Mouse (Mus musculus): Measurements from ENCODE around the gene D17Wsu92e. TPM values are rescaled to one million over a fixed set of nuclear protein-coding genes. Genes with fewer than 3 reads are reported as not detected.

The D17Wsu92e gene
- polyA plus RNA-seq, 1 experiment from 2014 or later = 11.4 TPM

DNA sequence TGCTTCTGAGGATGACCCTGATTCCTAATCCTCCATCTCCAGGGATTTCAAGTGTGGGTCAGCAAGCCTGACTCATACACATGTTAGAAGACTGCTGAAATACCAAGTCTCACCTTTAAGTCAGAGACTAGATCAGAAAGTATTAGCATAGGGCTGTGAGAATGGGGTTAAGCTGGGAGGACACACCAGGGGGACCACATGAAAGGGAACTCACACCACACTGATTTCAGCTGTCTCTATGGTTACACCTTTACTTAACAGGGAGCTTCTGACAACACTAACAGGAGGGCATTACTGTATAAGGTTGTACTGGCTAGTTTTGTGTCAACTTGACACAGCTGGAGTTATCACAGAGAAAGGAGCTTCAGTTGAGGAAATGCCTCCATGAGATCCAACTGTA is 5.8 kb downstream of the D17Wsu92e start:
- Histone ChIP-seq H3K4me1 (peaks cover 19% of the 10 kb centered on the region), H3K4me2 (no peak overlapping the region), H3K4me3 (no peak overlapping the region), H3K9ac (no peak overlapping the region), H3K27ac (no peak overlapping the region), H3K36me3 (replicated peaks) (no peaks in the 10 kb centered on the region), H3K27me3 (replicated peaks) (no peaks in the 10 kb centered on the region), H3K9me3 (no peaks in the 10 kb centered on the region)
- no peak for ATAC-seq (replicated peaks)

- ATAC-seq (replicated peaks) = no peak
- 78% methylated on average over 3 of the region's 3 CpGs for WGBS
- Histone ChIP-seq H3K27me3 (replicated peaks) (no peaks in the 10 kb centered on the region), H3K4me1 (no peaks in the 10 kb centered on the region), H3K36me3 (replicated peaks) (no peaks in the 10 kb centered on the region), H3K27ac (no peak overlapping the region), H3K4me3 (no peak overlapping the region), H3K4me2 (no peak overlapping the region), H3K9ac (no peak overlapping the region), H3K9me3 (no peaks in the 10 kb centered on the region)
These were observed 8.5 kb downstream of the D17Wsu92e start for GRCm38 (mm10) chr17:27811980-27812379.

GRCm38 (mm10) chr17:27810569-27811331 is 9.7 kb downstream of the D17Wsu92e start:
- no peak overlapping the region for H3K27ac ChIP-seq
- no peaks in the 10 kb centered on the region for H3K4me1 ChIP-seq
- WGBS = 94% methylated on average over 16 of the region's 16 CpGs
- no peak for ATAC-seq (replicated peaks)
- no peaks in the 10 kb centered on the region for H3K9me3 ChIP-seq
- H3K36me3 ChIP-seq (replicated peaks) = no peaks in the 10 kb centered on the region
- no peak overlapping the region for H3K4me3 ChIP-seq
- H3K9ac ChIP-seq = no peak overlapping the region
- no peak overlapping the region for H3K4me2 ChIP-seq
- H3K27me3 ChIP-seq (replicated peaks) = no peaks in the 10 kb centered on the region

- Histone ChIP-seq H3K9me3 (no peaks in the 10 kb centered on the region), H3K36me3 (replicated peaks) (no peaks in the 10 kb centered on the region), H3K27me3 (replicated peaks) (no peaks in the 10 kb centered on the region), H3K9ac (no peak overlapping the region), H3K4me2 (no peak overlapping the region), H3K4me3 (no peak overlapping the region), H3K4me1 (no peaks in the 10 kb centered on the region), H3K27ac (no peak overlapping the region)
- WGBS = 91% methylated on average over 2 of the region's 2 CpGs
- ATAC-seq (replicated peaks) = no peak
These were observed 12.8 kb downstream of the D17Wsu92e start for GRCm38 (mm10) chr17:27807542-27808078.

DNA sequence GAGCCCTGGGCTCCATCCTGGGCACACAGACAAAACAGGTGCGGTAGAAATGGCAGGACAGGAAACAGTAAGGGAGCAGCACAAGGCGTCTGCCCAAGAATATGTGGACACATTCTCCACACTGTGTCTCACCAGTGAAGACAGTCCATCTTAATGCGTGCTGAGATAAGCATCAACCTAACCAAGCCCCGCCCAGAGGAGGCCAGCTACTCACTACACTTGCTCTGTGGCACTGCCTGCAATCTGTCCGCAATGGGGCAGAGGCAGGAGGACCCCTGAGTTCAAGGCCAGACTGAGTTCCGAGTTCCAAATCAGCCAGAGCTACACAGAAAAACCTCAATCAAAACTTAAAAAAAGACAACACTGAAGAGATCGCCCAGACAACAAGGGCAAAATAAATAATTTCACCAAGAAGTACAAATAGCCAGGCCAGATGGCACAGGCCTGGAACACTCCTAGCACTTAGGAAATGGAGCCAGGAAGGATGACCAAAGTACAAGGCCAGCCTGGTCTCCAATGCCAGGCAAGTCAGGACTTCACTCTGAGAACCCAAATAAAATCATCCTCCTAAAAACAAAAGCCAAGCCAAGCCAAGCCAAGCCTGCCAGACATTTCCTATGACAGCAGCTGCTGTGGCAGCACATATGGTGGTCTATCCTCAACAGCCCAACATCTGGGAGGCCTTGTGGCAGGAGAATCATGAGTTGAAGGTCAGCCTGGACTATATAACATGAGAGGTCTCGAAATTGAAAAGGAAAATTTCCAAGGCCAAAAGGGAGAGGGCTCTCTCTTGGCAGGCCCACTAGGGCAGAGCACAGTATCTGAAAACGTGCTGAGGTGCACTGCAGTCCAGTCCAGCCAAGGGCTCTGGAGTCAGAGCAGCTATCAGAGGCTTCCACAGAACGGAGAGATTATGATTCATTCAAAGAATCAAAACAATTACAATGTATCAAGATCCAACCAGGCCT is 15.4 kb downstream of the D17Wsu92e start:
- Histone ChIP-seq H3K27ac (no peak overlapping the region), H3K4me1 (peaks cover 7% of the 10 kb centered on the region), H3K4me3 (no peak overlapping the region), H3K9ac (no peak overlapping the region), H3K4me2 (no peak overlapping the region), H3K27me3 (replicated peaks) (no peaks in the 10 kb centered on the region), H3K9me3 (no peaks in the 10 kb centered on the region), H3K36me3 (replicated peaks) (no peaks in the 10 kb centered on the region)
- ATAC-seq (replicated peaks) = no peak
- WGBS = 87% methylated on average over 10 of the region's 10 CpGs

DNA sequence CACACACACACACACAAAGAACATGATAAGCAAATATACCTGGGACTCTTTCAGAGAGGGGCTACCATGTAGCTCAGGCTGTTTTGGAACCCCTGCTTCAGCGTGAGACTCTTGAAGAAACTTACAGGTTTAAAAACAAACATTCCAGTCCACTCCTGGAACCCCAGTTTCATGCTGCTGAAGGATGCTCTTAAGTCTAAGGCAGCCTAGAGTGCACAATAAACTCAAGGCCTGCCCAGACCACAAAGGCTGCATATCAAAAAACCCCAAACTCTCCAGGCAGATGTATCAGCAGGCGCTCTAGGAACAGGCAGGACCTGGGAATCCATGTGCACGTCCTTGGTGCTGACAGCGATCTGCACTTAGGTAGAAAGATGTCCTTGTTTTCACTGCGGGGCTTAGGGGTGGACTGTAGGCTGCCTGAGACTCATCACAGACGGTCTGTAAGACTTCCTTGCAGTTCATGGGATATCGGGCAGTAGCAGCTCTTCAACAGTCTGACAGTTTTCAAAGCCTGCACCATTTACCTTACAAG is 16.2 kb downstream of the D17Wsu92e start:
- no peaks in the 10 kb centered on the region for H3K9me3 ChIP-seq
- H3K36me3 ChIP-seq (replicated peaks) = no peaks in the 10 kb centered on the region
- H3K4me1 ChIP-seq = peaks cover 13% of the 10 kb centered on the region
- H3K27me3 ChIP-seq (replicated peaks) = no peaks in the 10 kb centered on the region
- no peak overlapping the region for H3K4me2 ChIP-seq
- ATAC-seq (replicated peaks) = no peak
- no peak overlapping the region for H3K4me3 ChIP-seq
- no peak overlapping the region for H3K9ac ChIP-seq
- H3K27ac ChIP-seq = no peak overlapping the region
- WGBS = 86% methylated on average over 7 of the region's 7 CpGs

DNA sequence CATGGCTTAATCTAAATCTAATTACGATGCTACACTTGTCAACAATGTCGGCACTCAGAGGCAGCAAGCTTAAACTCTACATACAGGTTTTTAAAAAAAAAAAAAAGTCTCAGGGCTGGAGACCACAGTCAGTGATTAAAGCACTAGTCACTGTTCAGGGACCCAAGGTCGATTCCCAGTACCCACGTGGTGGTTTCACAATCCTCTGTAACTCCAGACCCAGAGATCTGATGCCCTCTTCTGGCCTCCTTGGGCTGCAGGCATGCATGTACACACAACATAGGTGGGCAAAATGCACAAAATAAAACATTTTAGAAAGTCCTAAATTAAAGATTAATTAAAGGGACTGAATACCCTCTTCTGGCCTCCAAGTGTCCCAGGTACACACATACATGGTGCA is 16.7 kb downstream of the D17Wsu92e start:
- no peak overlapping the region for H3K4me3 ChIP-seq
- H3K27me3 ChIP-seq (replicated peaks) = no peaks in the 10 kb centered on the region
- no peaks in the 10 kb centered on the region for H3K36me3 ChIP-seq (replicated peaks)
- H3K4me1 ChIP-seq = peaks cover 13% of the 10 kb centered on the region
- H3K27ac ChIP-seq = no peak overlapping the region
- WGBS = 76% methylated on average over 4 of the region's 4 CpGs
- ATAC-seq (replicated peaks) = no peak
- no peaks in the 10 kb centered on the region for H3K9me3 ChIP-seq
- no peak overlapping the region for H3K4me2 ChIP-seq
- no peak overlapping the region for H3K9ac ChIP-seq

DNA sequence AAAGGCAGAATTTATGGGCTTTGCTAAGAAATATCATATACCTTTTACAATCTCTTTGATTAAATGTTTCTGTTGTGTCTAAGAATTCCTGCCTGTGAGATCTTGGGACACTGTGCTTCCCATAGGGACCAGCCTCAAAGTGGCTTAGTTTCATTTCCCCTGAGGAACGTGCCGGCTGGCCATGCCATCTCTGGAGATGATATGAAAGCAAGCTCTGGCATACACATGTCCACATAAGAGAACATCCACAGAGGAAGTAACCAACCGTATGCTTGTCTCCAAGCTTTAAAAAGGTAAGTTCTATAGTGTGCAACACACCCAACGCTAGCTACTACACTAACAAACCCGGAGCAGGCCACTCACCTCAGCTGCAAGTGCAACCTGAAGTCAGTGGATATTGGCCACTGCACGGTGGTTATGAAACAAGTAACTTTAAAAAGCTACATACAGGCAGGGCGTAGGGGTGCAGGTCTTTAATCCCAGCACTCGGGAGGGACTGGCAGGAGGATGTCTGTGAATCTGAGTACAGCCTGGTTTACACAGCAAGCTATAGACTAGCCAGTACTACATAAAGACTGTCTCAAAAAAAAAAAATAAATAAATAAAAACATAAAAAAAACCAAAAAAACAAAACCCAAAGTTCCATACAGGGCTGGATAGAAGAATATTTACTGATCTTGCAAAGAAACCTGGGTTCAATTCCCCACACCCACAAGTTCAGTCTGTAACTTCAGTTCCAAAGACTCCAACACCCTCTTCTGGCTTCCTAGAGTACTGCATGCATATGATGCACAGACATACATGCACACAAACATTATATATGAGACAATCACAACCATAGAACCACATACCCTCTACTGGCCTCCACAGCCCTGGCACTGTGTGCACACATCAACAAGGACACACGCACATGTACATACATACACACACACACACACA is 19.5 kb downstream of the D17Wsu92e start:
- no peaks in the 10 kb centered on the region for H3K9me3 ChIP-seq
- no peak overlapping the region for H3K27ac ChIP-seq
- no peak overlapping the region for H3K9ac ChIP-seq
- no peaks in the 10 kb centered on the region for H3K27me3 ChIP-seq (replicated peaks)
- H3K4me3 ChIP-seq = no peak overlapping the region
- ATAC-seq (replicated peaks) = no peak
- H3K4me1 ChIP-seq = peaks cover 37% of the 10 kb centered on the region
- H3K36me3 ChIP-seq (replicated peaks) = no peaks in the 10 kb centered on the region
- no peak overlapping the region for H3K4me2 ChIP-seq
- 88% methylated on average over 9 of the region's 9 CpGs for WGBS

DNA sequence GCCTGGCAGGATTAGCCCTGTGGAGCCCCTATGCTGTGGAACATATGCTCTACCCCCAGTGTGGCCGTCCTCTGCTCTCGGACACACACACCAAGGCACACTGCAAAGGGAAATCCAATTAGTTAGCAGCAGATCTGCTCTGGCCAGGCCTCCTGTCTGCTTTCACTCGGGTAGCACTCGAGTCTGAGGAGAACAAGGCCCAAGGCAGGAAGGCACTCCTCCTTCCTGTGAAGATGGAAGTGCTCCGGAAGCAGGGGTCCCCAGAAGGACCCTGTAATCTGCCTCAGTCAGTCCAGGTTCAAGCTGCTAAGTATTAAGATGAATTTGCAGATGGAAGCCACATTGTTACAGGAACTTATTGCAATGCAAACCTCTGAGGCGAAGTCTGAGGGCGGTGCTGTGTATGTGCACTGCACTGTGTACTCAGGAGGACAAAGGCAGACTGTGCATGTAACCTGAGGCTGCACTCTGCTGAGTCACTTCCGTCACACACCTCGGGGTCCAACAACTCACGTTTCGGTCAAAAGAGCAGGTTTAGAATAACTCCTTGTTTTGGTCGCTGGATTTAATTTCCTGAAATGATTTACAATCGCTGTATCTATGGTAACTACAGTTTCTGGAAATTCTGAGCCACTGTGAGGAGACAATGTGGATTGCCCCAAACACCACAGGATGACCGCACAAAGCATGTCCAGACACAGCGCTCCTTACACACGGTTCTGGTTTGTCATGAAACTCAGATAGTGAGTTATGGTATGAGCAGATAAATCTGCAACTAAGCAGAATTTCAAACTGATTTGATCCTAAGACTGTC is 20.5 kb downstream of the D17Wsu92e start:
- H3K9me3 ChIP-seq = no peaks in the 10 kb centered on the region
- no peak for ATAC-seq (replicated peaks)
- H3K4me1 ChIP-seq = peaks cover 37% of the 10 kb centered on the region
- no peaks in the 10 kb centered on the region for H3K36me3 ChIP-seq (replicated peaks)
- H3K9ac ChIP-seq = no peak overlapping the region; the same call in 1 of the 2 replicates
- H3K4me2 ChIP-seq = no peak overlapping the region
- H3K27me3 ChIP-seq (replicated peaks) = no peaks in the 10 kb centered on the region
- WGBS = 50% methylated on average over 16 of the region's 16 CpGs
- peak overlapping the region; percentile 75 for H3K27ac ChIP-seq
- H3K4me3 ChIP-seq = no peak overlapping the region

GRCm38 (mm10) chr17:27797341-27797872 is 23.0 kb downstream of the D17Wsu92e start:
- peak; percentile 70 for ATAC-seq (replicated peaks)
- no peaks in the 10 kb centered on the region for H3K27me3 ChIP-seq (replicated peaks)
- H3K27ac ChIP-seq = peak overlapping the region; percentile 79
- WGBS = 7% methylated on average over 11 of the region's 11 CpGs
- H3K4me3 ChIP-seq = 0 out of 2 replicates have a peak overlapping the region, but pooled peaks have one; percentile 0
- H3K9ac ChIP-seq = peak overlapping the region; percentile 15; the same call in 1 of the 2 replicates
- peak overlapping the region; percentile 19 for H3K4me2 ChIP-seq
- no peaks in the 10 kb centered on the region for H3K9me3 ChIP-seq
- peaks cover 37% of the 10 kb centered on the region for H3K4me1 ChIP-seq
- H3K36me3 ChIP-seq (replicated peaks) = no peaks in the 10 kb centered on the region

Measured in midbrain, embryonic 15.5 days (tissue).